Mouse (Mus musculus): Measurements from ENCODE around the gene Smc3. TPM values are rescaled to one million over a fixed set of nuclear protein-coding genes. Genes with fewer than 3 reads are reported as not detected.

Smc3 gene
- polyA plus RNA-seq, 1 experiment from 2014 or later = 78.8 TPM

DNA sequence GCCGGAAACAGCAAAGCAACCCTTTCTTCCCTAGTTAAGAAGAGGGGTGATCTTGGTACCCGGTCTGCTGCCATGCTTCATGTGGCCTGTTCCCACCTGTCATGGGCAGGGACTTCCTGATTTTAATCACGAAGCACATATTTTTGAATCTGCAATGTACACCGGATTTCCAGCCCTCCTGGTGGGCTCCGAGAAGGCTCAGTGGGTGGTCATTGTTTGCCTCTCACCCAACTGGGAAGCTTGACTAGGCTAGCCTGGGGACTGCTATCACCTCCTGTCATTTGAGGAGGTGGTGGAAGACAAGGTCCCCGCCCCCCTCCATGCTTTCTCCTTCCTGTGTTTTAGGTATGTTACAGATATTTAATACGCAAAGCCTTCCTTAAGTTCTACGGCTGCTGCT, 82.2 kb downstream of the Smc3 start:
- Histone ChIP-seq H3K9ac (replicated peaks; ENCODE audit: low read depth, low read length) (no peak overlapping the region), H3K36me3 (ENCODE audit: control insufficient read depth, insufficient read depth, low read length) (no peaks in the 10 kb centered on the region), H3K4me2 (replicated peaks; ENCODE audit: low read depth, low read length) (no peak overlapping the region), H3K27ac (ENCODE audit: low read length) (no peak overlapping the region), H3K9me3 (ENCODE audit: control insufficient read depth, low read depth, low read length) (no peaks in the 10 kb centered on the region), H3K27me3 (ENCODE audit: control insufficient read depth, insufficient read depth, low read length) (peaks cover 7% of the 10 kb centered on the region; the same call in 1 of the 2 replicates), H3K4me3 (ENCODE audit: low read depth, low read length) (no peak overlapping the region), H3K4me1 (ENCODE audit: control insufficient read depth, insufficient read depth, low read length) (peaks cover 2% of the 10 kb centered on the region; the same call in 1 of the 2 replicates)
- ATAC-seq (ENCODE audit: insufficient number of reproducible peaks, insufficient read depth, low FRiP score, low read depth) = no peak
- 42% methylated on average over 8 of the region's 8 CpGs for WGBS

- ATAC-seq (ENCODE audit: insufficient number of reproducible peaks, insufficient read depth, low FRiP score, low read depth) = no peak
- 66% methylated on average over 5 of the region's 5 CpGs for WGBS
- Histone ChIP-seq H3K9ac (replicated peaks; ENCODE audit: low read depth, low read length) (no peak overlapping the region), H3K27me3 (ENCODE audit: control insufficient read depth, insufficient read depth, low read length) (no peaks in the 10 kb centered on the region), H3K36me3 (ENCODE audit: control insufficient read depth, insufficient read depth, low read length) (no peaks in the 10 kb centered on the region), H3K4me3 (ENCODE audit: low read depth, low read length) (no peak overlapping the region), H3K27ac (ENCODE audit: low read length) (no peak overlapping the region), H3K9me3 (ENCODE audit: control insufficient read depth, low read depth, low read length) (no peaks in the 10 kb centered on the region), H3K4me1 (ENCODE audit: control insufficient read depth, insufficient read depth, low read length) (no peaks in the 10 kb centered on the region), H3K4me2 (replicated peaks; ENCODE audit: low read depth, low read length) (no peak overlapping the region)
These were observed 87.4 kb downstream of the Smc3 start for GRCm38 (mm10) chr19:53687592-53687991.

GRCm38 (mm10) chr19:53690816-53691215, 90.6 kb downstream of the Smc3 start:
- Histone ChIP-seq H3K4me1 (ENCODE audit: control insufficient read depth, insufficient read depth, low read length) (no peaks in the 10 kb centered on the region), H3K9me3 (ENCODE audit: control insufficient read depth, low read depth, low read length) (no peaks in the 10 kb centered on the region), H3K27ac (ENCODE audit: low read length) (no peak overlapping the region), H3K36me3 (ENCODE audit: control insufficient read depth, insufficient read depth, low read length) (no peaks in the 10 kb centered on the region), H3K4me3 (ENCODE audit: low read depth, low read length) (no peak overlapping the region), H3K9ac (replicated peaks; ENCODE audit: low read depth, low read length) (no peak overlapping the region), H3K4me2 (replicated peaks; ENCODE audit: low read depth, low read length) (no peak overlapping the region), H3K27me3 (ENCODE audit: control insufficient read depth, insufficient read depth, low read length) (no peaks in the 10 kb centered on the region)
- ATAC-seq (ENCODE audit: insufficient number of reproducible peaks, insufficient read depth, low FRiP score, low read depth) = no peak
- WGBS = 76% methylated on average over 10 of the region's 10 CpGs

- H3K27me3 ChIP-seq (ENCODE audit: control insufficient read depth, insufficient read depth, low read length) = no peaks in the 10 kb centered on the region
- no peaks in the 10 kb centered on the region for H3K9me3 ChIP-seq (ENCODE audit: control insufficient read depth, low read depth, low read length)
- ATAC-seq (ENCODE audit: insufficient number of reproducible peaks, insufficient read depth, low FRiP score, low read depth) = no peak
- H3K9ac ChIP-seq (replicated peaks; ENCODE audit: low read depth, low read length) = no peak overlapping the region
- no peak overlapping the region for H3K4me3 ChIP-seq (ENCODE audit: low read depth, low read length)
- no peak overlapping the region for H3K4me2 ChIP-seq (replicated peaks; ENCODE audit: low read depth, low read length)
- H3K27ac ChIP-seq (ENCODE audit: low read length) = no peak overlapping the region
- H3K36me3 ChIP-seq (ENCODE audit: control insufficient read depth, insufficient read depth, low read length) = no peaks in the 10 kb centered on the region
- 11% methylated on average over 1 of the region's 1 CpGs for WGBS
- no peaks in the 10 kb centered on the region for H3K4me1 ChIP-seq (ENCODE audit: control insufficient read depth, insufficient read depth, low read length)
These were observed 93.8 kb downstream of the Smc3 start for GRCm38 (mm10) chr19:53694020-53694419.

Other genes starting within 250 kb of the Smc3 start
- gene Gm10197, start 228.6 kb upstream of the Smc3 start, polyA plus RNA-seq (2014; fragmentation: Nextera tagmentation; extraction: Ambion mirVana) = not detected in 2 replicates
- gene Smndc1, start 209.8 kb upstream of the Smc3 start, polyA plus RNA-seq (2014; fragmentation: Nextera tagmentation; extraction: Ambion mirVana) = 42.4 and 43.5 TPM in 2 replicates
- 4.6 TPM in 2 replicates for gene Dusp5, start 71.3 kb upstream of the Smc3 start, polyA plus RNA-seq (2014; fragmentation: Nextera tagmentation; extraction: Ambion mirVana)
- 335 and 346 TPM in 2 replicates for gene Nutf2-ps1, start 11.3 kb upstream of the Smc3 start, polyA plus RNA-seq (2014; fragmentation: Nextera tagmentation; extraction: Ambion mirVana)
- 0.78 and 0.95 TPM in 2 replicates for gene Rbm20, start 76.9 kb downstream of the Smc3 start, polyA plus RNA-seq (2014; fragmentation: Nextera tagmentation; extraction: Ambion mirVana)

Data from stomach, embryonic 14.5 days (tissue).